Mouse (Mus musculus) hindbrain, embryonic 11.5 days (tissue): Measurements from ENCODE around the gene Ppp6r2. TPM values are rescaled to one million over a fixed set of nuclear protein-coding genes. Genes with fewer than 3 reads are reported as not detected.
A peak's percentile ranks its signal among the peaks of the same experiment; 100 is the strongest.

ENCODE experiments used
- ATAC-seq: fragments of 200-750 bp; cut with Nextera tagmentation; 2 replicates; pipeline ENCODE4 v1.8.0; 2017; ENCODE audit warnings: mild to moderate bottlenecking, moderate TSS enrichment, moderate library complexity; ENCODE audit not compliant: low FRiP score
- DNase-seq: peaks from one replicate; pipeline ENCODE4 v3.0.0-alpha.2; 2015; ENCODE audit warnings: low spot score
- H3K27ac ChIP-seq: fragments of 300-500 bp; sonication (generic); 2 replicates; pipeline ENCODE4 v1.5.1; 2014; ENCODE audit warnings: mild to moderate bottlenecking, low read depth, low read length
- H3K27me3 ChIP-seq: fragments of 300-500 bp; sonication (generic); 2 replicates; pipeline ENCODE4 v1.6.1; 2014; ENCODE audit warnings: mild to moderate bottlenecking, low read length, moderate library complexity, mixed read lengths; ENCODE audit not compliant: control insufficient read depth, insufficient read depth
- H3K36me3 ChIP-seq: fragments of 300-500 bp; sonication (generic); 2 replicates; pipeline ENCODE4 v1.6.1; 2014; ENCODE audit warnings: mild to moderate bottlenecking, low read length, moderate library complexity, mixed read lengths; ENCODE audit not compliant: control insufficient read depth, insufficient read depth
- H3K4me1 ChIP-seq: fragments of 300-500 bp; sonication (generic); replicated peaks from 2 replicates; pipeline ENCODE4 v1.6.1; 2014; ENCODE audit warnings: low read length, mixed read lengths; ENCODE audit not compliant: control insufficient read depth, insufficient read depth
- H3K4me2 ChIP-seq: fragments of 300-500 bp; sonication (generic); replicated peaks from 2 replicates; pipeline ENCODE4 v1.6.1; 2014; ENCODE audit warnings: mild to moderate bottlenecking, low read depth, low read length
- H3K4me3 ChIP-seq: fragments of 300-500 bp; sonication (generic); 2 replicates; pipeline ENCODE4 v1.5.1; 2014; ENCODE audit warnings: low read depth, low read length
- H3K9ac ChIP-seq: fragments of 300-500 bp; sonication (generic); 2 replicates; pipeline ENCODE4 v1.6.1; 2014; ENCODE audit warnings: low read depth, low read length
- H3K9me3 ChIP-seq: fragments of 300-500 bp; sonication (generic); 2 replicates; pipeline ENCODE4 v1.6.1; 2016; ENCODE audit warnings: low read length; ENCODE audit not compliant: control insufficient read depth
- WGBS: fragments of 180-500 bp; shearing (Covaris S2); extraction: QIAGEN DNeasy Blood & Tissue Kit; methylation state at CpG from one replicate; pipeline ENCODE4 v1.1.7; 2014; 5-methylcytosine and 5-hydroxymethylcytosine counted together
- polyA plus RNA-seq: library from polyadenylated mRNA; unstranded; fragments of >200 nt; fragmentation: Nextera tagmentation; extraction: Ambion mirVana; gene quantifications from 2 replicates; pipeline ENCODE4 v1.2.1, GENCODE M21; 2014

Ppp6r2 gene
- polyA plus RNA-seq, 1 experiment from 2014 or later, result 46.0 TPM

DNA sequence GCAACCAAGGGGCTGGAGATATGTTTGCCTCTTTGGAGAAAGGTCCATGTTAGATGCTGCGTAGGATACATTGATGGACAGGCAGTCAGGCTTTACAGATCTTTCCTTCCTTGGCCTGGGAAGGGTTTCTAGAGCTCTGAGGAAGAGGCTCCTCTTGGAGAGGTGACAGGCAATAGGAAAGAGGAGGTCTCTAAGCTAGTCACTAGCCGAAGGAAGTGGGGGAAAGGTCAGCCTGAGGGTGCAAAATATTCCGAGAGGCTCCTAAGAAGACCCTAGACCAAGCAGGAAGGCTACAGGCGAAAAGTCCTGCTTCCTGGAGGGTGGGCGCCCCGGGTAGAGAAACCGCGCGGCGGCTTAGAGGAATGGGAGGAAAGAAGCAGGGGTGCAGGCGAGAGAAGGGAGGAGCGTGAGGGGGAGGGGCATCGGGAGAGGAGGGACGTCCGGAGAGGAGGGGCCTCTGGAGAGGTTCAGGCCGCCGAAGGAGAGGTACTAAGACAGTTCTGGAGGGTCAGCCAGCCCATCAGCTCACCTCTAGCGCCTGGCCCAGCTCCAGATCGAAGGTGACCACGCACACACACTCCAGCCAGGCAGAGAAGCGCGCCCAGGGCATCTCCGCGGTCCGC lies 15.6 kb upstream of the Ppp6r2 start:
- Histone ChIP-seq H3K27me3 (no peaks in the 10 kb centered on the region), H3K9me3 (no peaks in the 10 kb centered on the region), H3K36me3 (no peaks in the 10 kb centered on the region), H3K27ac (peak overlapping the region; percentile 93), H3K4me1 (peaks cover 5% of the 10 kb centered on the region; the same call in 1 of the 2 replicates), H3K4me3 (peak overlapping the region; percentile 77), H3K4me2 (peak overlapping the region; percentile 64), H3K9ac (peak overlapping the region; percentile 93)
- DNase-seq (peak; percentile 89), ATAC-seq (peak; percentile 93)
- 0% methylated on average over 23 of the region's 25 CpGs for WGBS

GRCm38 (mm10) chr15:89196313-89196706 lies 15.0 kb upstream of the Ppp6r2 start, which contains the start of gene Dennd6b:
Gene Dennd6b (minus strand): TSS chr15:89196496.
- H3K9me3 ChIP-seq, result no peaks in the 10 kb centered on the region
- H3K9ac ChIP-seq, result peak within 1 kb of the TSS; percentile 93
- peak within 1 kb of the TSS; percentile 77 for H3K4me3 ChIP-seq
- H3K27ac ChIP-seq, result peak within 1 kb of the TSS; percentile 93
- H3K27me3 ChIP-seq, result no peaks in the 10 kb centered on the region
- H3K4me2 ChIP-seq, result peak within 1 kb of the TSS; percentile 64
- peak; percentile 98 for DNase-seq
- H3K4me1 ChIP-seq, result peaks cover 5% of the 10 kb centered on the region; the same call in 1 of the 2 replicates
- no peaks in the 10 kb centered on the region for H3K36me3 ChIP-seq
- peak; percentile 99 for ATAC-seq
- under 1% methylated on average over 33 of the region's 38 CpGs for WGBS

- H3K9ac ChIP-seq, result peak overlapping the region; percentile 93
- ATAC-seq (no peak), DNase-seq (no peak)
- H3K4me3 ChIP-seq, result peak overlapping the region; percentile 77
- H3K27me3 ChIP-seq, result no peaks in the 10 kb centered on the region
- H3K4me1 ChIP-seq, result peaks cover 5% of the 10 kb centered on the region; the same call in 1 of the 2 replicates
- no peaks in the 10 kb centered on the region for H3K36me3 ChIP-seq
- H3K4me2 ChIP-seq, result peak overlapping the region; percentile 64
- H3K27ac ChIP-seq, result peak overlapping the region; percentile 93
- 72% methylated on average over 15 of the region's 15 CpGs for WGBS
- no peaks in the 10 kb centered on the region for H3K9me3 ChIP-seq
These were observed 14.3 kb upstream of the Ppp6r2 start for GRCm38 (mm10) chr15:89197056-89197455.

- no peak overlapping the region for H3K27ac ChIP-seq
- H3K36me3 ChIP-seq, result no peaks in the 10 kb centered on the region
- no peak for ATAC-seq
- H3K4me1 ChIP-seq, result no peaks in the 10 kb centered on the region
- no peaks in the 10 kb centered on the region for H3K27me3 ChIP-seq
- no peak overlapping the region for H3K4me3 ChIP-seq
- WGBS, result 92% methylated on average over 4 of the region's 4 CpGs
- no peak overlapping the region for H3K4me2 ChIP-seq
- no peak overlapping the region for H3K9ac ChIP-seq
- no peak for DNase-seq
- no peaks in the 10 kb centered on the region for H3K9me3 ChIP-seq
These were observed 3.9 kb upstream of the Ppp6r2 start for GRCm38 (mm10) chr15:89207457-89207856.

DNA sequence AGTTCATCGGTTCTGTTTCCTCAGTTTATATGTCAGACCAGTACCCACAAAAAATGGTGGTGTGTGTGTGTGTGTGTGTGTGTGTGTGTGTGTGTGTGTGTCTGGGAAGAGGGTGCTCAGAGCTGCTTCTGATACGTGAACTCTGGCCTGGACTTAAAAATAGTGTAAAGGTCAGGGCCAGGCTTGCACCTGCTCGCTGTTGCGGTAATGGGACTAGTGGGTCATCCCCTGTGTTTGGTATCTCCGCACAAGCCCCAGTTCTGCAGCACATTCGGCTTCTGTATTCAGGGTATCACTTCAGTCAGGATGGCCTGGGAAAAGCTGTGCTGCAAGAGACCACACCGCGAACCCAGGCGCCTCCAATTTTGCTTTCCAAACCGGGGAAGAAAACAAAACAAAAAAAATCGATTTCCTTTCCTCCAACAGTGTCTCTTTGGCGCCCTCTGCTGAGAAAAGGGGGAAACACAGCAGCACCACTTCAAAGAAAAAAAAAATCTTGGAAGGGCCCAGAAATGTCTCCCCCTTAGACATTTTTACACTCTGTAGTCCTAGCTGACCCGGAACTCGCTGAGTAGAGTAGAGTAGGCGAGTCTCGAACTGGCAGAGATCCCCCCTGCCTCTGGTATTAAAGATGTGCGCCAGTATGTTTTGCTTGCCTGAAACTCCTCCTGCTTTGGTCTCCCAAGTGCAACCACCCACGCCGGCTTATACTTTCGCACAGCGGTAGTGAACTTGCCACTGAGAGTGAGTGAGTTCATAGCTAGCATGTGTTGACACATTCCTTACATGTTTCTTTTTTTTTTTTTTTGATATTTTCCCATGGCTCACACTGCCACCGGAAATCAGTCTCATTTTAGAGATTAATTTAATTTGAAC lies 1.2 kb upstream of the Ppp6r2 start:
- no peaks in the 10 kb centered on the region for H3K36me3 ChIP-seq
- no peak for ATAC-seq
- 0 out of 2 replicates have a peak overlapping the region, but pooled peaks have one; percentile 38 for H3K9ac ChIP-seq
- H3K4me1 ChIP-seq, result no peaks in the 10 kb centered on the region
- peak overlapping the region; percentile 43 for H3K4me2 ChIP-seq
- H3K27ac ChIP-seq, result peak overlapping the region; percentile 27; the same call in 1 of the 2 replicates
- 23% methylated on average over 22 of the region's 22 CpGs for WGBS
- no peaks in the 10 kb centered on the region for H3K9me3 ChIP-seq
- DNase-seq, result peak; percentile 95
- peak overlapping the region; percentile 20 for H3K4me3 ChIP-seq
- no peaks in the 10 kb centered on the region for H3K27me3 ChIP-seq

DNA sequence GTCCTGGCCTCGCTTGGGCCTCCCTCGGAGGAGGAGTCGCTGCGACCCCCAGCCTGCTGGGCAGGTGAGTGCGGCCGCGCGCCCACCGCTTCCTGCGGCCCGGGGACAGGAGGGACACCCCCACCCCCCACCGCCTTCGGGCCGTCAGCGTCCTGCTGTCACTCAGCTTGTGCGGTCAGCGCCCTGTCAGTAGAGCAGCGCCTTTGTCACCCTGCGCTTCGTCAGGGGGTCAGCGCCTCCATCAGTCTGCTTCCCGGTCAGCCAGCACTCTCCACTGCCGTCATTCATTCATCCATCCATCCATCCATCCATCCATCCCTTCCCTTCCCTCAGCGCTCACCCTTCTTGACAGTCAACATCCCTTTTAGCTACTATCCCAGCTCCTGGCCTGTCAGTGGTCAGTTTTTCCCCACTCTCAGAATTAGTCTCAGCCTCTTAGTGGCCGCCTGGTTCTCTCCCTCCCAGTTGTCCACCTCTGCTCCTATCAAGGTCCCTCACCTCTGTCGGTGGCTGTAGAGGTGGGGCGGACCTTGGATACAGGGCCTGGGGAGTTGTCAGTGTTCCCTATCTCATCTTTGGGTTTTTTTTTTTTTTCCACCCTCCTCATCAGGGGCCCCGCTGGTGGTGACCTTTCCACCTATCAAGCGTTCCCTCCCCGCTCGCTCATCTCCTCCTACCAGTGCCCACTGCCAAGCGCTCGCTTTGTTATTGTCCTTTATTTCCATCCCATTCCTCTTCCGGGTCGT lies 536 bp downstream of the Ppp6r2 start:
- Histone ChIP-seq H3K27ac (peak overlapping the region; percentile 95), H3K4me1 (no peaks in the 10 kb centered on the region), H3K36me3 (no peaks in the 10 kb centered on the region), H3K9me3 (no peaks in the 10 kb centered on the region), H3K27me3 (no peaks in the 10 kb centered on the region), H3K9ac (peak overlapping the region; percentile 98), H3K4me2 (peak overlapping the region; percentile 68), H3K4me3 (peak overlapping the region; percentile 94)
- DNase-seq (no peak), ATAC-seq (peak; percentile 75)
- under 1% methylated on average over 27 of the region's 35 CpGs for WGBS

GRCm38 (mm10) chr15:89212495-89212894 lies 1.1 kb downstream of the Ppp6r2 start:
- H3K27me3 ChIP-seq, result no peaks in the 10 kb centered on the region
- peak overlapping the region; percentile 94 for H3K4me3 ChIP-seq
- H3K36me3 ChIP-seq, result no peaks in the 10 kb centered on the region
- ATAC-seq (no peak), DNase-seq (no peak)
- H3K4me1 ChIP-seq, result no peaks in the 10 kb centered on the region
- H3K9me3 ChIP-seq, result no peaks in the 10 kb centered on the region
- H3K27ac ChIP-seq, result peak overlapping the region; percentile 95; the same call in 1 of the 2 replicates
- 53% methylated on average over 6 of the region's 6 CpGs for WGBS
- H3K9ac ChIP-seq, result peak overlapping the region; percentile 98
- H3K4me2 ChIP-seq, result peak overlapping the region; percentile 68

- 95% methylated on average over 3 of the region's 3 CpGs for WGBS
- no peaks in the 10 kb centered on the region for H3K27me3 ChIP-seq
- H3K9me3 ChIP-seq, result no peaks in the 10 kb centered on the region
- ATAC-seq (no peak), DNase-seq (no peak)
- no peak overlapping the region for H3K4me3 ChIP-seq
- no peaks in the 10 kb centered on the region for H3K4me1 ChIP-seq
- H3K9ac ChIP-seq, result no peak overlapping the region
- no peak overlapping the region for H3K27ac ChIP-seq
- 0 out of 2 replicates have a peak overlapping the region, but pooled peaks have one; percentile 1 for H3K4me2 ChIP-seq
- H3K36me3 ChIP-seq, result no peaks in the 10 kb centered on the region
These were observed 2.2 kb downstream of the Ppp6r2 start for GRCm38 (mm10) chr15:89213517-89213916.
